Mouse (Mus musculus) left cerebral cortex, postnatal 36 days (tissue): Measurements from ENCODE around the gene Pigr. TPM values are rescaled to one million over a fixed set of nuclear protein-coding genes. Genes with fewer than 3 reads are reported as not detected.
A peak's percentile ranks its signal among the peaks of the same experiment; 100 is the strongest.

Experiments used
- DNase-seq, 2 experiments: peaks; one replicate each; pipeline ENCODE4 v3.0.0; 2021 to 2022; ENCODE audit warnings: low spot score in 2 of 2, mixed read lengths in 1 of 2
- intact Hi-C: fragments of 180-260 bp; cut with DNase I; formaldehyde crosslinking; loops from one replicate; pipeline ENCODE4 v1.15.1; 2025
- total RNA-seq, 2 experiments: library from RNA; stranded (reverse); gene quantifications; 2 replicates each; pipeline ENCODE4 v1.2.3; 2021

Pigr gene
- not detected for total RNA-seq

DNA sequence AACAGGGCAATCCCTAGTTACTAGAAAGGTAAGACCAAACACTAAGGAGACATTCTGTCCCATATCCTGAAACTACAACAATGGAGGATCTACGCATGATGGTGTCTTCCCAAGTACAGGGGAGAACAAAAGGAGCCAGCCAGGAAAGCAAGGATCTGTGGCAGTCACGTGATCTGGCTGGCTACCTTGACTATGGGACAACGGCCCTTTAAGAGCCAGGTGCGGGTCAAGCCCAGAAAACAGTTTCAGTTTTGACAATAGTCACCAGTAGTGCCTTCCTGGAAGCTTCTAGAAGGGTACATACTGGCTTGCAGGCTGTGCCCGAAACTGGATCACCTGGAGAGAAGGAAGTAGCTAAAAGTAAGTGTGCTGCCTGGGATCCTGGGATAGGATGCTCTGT lies at the start of gene Pigr:
Gene Pigr (plus strand): TSS at position 237 of the 400 bp plus-strand sequence.
- intact Hi-C loops, result no loop called here
- no peak for DNase-seq

DNA sequence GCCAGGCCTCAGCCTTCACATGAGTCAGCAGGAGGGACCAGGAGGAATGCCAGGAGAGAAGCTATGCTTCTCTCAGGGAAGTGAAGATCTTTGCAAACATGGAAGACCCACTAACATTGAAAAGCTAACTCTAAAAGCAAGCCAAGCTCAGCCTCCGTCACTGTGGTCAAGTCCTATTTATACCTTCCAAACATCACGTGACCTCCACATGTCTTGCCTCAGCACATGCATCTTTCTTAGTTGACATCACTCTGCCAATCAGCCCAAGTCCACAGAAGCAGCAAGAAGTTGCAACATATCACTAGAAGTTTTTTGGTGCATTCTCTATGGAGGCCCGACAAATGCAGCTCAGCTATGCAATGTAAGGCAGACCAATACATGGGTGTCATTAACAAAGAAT lies 46.6 kb upstream of the Pigr start:
- intact Hi-C loops, result loop anchor here (5.0 to 10.0 kb wide), 2 partner anchors 85 to 233 kb away; no protein-coding TSS in a partner anchor

GRCm38 (mm10) chr1:130784054-130784453 lies 42.4 kb upstream of the Pigr start:
- intact Hi-C loops, result loop anchor here (5.0 kb wide), 1 partner anchor 237 kb away; no protein-coding TSS in a partner anchor
- DNase-seq, result no peak

More for the DNA sequence above, 46.6 kb upstream of the Pigr start:
- DNase-seq, result no peak

DNA sequence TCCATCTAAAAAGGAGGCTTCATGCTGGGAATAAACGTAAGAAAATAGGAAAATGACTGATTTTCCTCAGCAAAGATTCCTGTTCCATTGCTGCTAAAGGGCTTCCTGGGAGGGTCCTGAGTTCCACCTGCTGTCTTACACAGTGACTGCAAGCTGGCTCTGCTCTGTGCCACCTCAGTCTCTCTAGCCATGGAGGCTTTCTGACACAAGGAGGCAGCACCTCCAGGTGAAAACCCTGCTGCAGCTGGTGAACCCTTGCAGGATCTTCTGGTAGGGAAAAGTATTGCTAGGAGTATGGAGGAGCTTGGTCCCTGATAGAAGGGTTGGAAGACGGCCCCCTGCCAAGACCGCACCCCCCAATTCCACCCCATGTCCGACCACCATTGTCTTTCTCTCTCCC lies 39.5 kb upstream of the Pigr start:
- intact Hi-C loops, result no loop called here

GRCm38 (mm10) chr1:130789512-130790451 lies 36.7 kb upstream of the Pigr start:
- intact Hi-C loops, result no loop called here
- DNase-seq, result no peak

More for the DNA sequence above, 39.5 kb upstream of the Pigr start:
- no peak for DNase-seq

- DNase-seq, result no peak
- intact Hi-C loops, result loop anchor here (5.0 kb wide), 2 partner anchors 257 to 477 kb away; no protein-coding TSS in a partner anchor
Observed at GRCm38 (mm10) chr1:130795331-130795730, 31.2 kb upstream of the Pigr start.

DNA sequence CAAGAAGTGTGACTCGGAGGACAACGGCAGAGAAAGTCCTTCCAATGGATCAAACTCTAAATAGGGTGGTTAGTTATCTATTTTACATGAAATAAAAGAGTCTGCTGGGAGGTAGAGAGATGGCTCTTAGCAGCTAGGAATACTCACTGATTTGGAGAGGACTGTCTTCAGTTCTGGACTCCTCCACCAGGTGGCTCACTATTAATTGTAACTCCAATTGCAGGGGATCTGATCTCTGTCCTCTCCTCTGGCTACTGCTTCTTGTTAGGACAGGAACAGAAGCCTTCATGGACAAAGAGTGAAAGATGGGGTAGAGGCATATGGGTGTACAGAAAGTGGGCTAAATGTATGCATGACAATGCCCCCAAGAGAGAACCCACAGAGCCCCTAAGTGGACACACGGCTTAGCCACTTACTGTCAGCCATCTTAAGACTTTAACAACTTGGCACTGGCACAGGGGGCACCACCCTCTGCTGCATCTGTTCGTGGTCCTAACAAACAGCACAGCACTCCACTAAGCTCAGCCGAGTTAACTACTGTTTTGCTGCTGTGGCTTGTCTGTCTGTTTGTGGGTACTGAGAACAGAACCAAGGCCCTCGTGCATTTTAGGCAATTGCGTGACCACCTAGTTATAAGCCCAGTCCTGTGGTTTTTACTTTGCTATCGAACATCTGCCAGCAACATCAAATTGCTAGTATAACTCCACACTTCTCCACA lies 29.4 kb upstream of the Pigr start:
- DNase-seq, result peak; percentile 10 to 31
- intact Hi-C loops, result loop anchor here (5.0 kb wide), 2 partner anchors 255 to 475 kb away; no protein-coding TSS in a partner anchor

DNA sequence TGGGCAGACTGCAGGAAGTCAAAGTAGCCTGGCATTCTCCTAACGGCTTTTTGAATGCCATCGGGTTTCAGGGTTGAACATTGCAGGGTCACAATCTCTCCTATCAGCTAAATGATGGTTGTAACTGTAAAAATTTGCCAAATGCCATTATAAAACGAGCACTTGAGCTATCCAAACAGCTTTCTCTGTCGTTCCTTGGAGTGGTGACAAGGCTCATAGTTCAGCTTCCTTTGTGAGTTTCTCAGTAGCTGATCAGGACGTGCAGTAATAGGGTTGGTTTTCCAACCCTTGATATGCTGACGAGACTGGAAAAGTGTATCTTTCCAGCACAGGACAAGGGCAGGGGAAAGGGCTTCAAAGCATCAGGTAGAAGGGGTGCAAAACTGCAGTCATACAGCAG lies 28.4 kb upstream of the Pigr start:
- no peak for DNase-seq
- intact Hi-C loops, result loop anchor here (5.0 kb wide), 2 partner anchors 254 to 474 kb away; no protein-coding TSS in a partner anchor

GRCm38 (mm10) chr1:130798551-130798950 lies 27.9 kb upstream of the Pigr start:
- DNase-seq, result no peak
- intact Hi-C loops, result loop anchor here (5.0 kb wide), 2 partner anchors 254 to 474 kb away; no protein-coding TSS in a partner anchor

DNA sequence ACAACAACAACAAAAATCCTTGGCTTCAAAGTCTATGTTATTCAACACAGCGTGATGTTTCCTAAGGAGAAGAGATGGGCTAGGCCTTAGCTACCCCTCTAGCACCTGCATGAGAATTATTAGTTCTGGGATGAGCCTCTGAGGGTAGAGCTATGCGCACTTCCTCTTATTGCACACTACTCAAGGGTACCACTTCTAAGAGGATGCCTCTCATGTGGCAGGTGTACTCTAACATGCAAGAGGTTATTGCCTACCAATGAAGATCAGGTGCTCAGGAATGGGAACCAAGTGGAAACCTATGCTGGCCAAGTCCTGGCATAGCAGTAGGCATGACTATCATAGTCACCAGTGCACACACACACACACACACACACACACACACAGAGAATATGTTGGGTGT lies 27.1 kb upstream of the Pigr start:
- intact Hi-C loops, result loop anchor here (5.0 kb wide), 2 partner anchors 253 to 473 kb away; no protein-coding TSS in a partner anchor
- DNase-seq, result no peak

- DNase-seq, result no peak
- intact Hi-C loops, result no loop called here
Observed at GRCm38 (mm10) chr1:130800602-130801001, 25.9 kb upstream of the Pigr start, which contains the start of gene Fcamr. Gene Fcamr, plus strand, starts transcription at chr1:130800902.

DNA sequence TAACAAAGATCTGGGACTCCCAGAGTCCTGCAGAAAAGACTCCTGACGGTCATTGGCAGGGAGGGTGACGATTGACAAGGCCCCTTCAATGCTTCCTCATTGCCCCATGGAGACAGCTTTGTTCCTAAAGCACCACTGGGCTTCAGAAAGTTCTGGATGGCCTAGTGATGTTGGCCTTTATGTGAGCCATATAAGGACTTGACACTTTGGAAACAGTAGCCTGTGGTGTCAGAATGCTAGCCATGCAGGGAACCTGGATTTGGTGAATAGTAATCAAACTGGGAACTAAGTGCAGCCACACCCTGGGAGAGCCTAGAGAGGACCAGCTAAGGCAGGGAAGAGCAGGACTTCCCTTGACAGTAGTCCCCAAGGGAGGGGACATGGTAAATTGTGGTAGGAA lies 25.0 kb upstream of the Pigr start:
- intact Hi-C loops, result no loop called here
- DNase-seq, result no peak

- no peak for DNase-seq
- intact Hi-C loops, result no loop called here
Observed at GRCm38 (mm10) chr1:130802976-130803375, 23.5 kb upstream of the Pigr start.

GRCm38 (mm10) chr1:130804279-130804678 lies 22.2 kb upstream of the Pigr start:
- intact Hi-C loops, result no loop called here
- DNase-seq, result no peak

DNA sequence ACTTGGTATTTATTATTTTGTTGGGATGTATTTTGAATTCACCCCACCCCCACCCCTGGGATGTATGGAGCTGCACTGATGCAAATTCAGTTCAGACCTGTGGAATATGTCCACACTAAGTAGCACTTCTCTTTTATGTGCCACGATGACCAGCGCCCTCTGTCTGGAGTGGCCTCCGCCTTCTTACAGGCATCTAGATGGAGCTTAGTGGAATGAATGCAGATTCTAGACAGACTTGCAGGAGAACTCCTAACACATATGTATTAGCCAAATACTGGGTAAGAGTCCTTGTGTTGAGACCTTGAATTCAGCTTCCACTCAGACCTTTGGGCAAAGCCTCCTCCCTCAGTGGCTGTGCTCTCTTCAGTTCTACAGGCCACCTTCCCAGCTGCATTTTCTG lies 15.6 kb upstream of the Pigr start:
- intact Hi-C loops, result no loop called here
- no peak for DNase-seq

DNA sequence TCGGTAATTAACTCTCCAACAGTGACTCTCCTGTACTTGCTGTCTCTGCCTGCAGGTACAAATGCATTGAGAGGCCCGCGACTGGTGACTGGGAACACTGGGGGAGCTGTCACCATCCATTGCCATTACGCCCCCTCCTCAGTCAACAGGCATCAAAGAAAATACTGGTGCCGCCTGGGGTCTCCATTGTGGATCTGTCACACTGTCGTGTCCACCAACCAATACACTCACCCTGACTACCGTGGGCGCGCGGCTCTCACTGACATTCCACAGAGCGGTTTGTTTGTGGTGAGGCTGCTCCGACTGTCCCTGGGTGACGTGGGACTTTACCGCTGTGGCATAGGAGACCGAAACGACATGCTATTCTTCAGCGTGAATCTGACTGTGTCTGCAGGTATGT lies 15.2 kb upstream of the Pigr start:
- intact Hi-C loops, result no loop called here
- DNase-seq, result no peak

DNA sequence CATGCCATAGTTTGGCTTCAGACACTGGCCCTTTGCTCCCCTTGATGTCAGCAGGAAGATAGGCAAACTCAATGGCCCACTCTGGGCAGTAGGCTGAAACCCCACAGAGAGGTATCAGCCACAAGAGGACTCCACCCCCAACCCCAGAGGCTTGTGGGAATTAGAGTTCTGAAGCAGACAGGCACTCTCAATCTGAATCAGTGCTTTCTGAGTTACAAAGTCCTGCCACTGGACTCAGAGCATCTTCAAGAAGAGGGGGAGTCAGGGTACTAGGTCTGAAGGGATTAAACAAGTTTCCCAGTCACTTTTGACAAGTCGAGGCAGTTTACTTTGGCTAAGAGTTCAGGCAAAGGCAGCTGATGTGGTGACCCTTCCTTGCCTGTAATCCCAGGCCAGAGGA lies 6.7 kb upstream of the Pigr start:
- intact Hi-C loops, result no loop called here
- no peak for DNase-seq

DNA sequence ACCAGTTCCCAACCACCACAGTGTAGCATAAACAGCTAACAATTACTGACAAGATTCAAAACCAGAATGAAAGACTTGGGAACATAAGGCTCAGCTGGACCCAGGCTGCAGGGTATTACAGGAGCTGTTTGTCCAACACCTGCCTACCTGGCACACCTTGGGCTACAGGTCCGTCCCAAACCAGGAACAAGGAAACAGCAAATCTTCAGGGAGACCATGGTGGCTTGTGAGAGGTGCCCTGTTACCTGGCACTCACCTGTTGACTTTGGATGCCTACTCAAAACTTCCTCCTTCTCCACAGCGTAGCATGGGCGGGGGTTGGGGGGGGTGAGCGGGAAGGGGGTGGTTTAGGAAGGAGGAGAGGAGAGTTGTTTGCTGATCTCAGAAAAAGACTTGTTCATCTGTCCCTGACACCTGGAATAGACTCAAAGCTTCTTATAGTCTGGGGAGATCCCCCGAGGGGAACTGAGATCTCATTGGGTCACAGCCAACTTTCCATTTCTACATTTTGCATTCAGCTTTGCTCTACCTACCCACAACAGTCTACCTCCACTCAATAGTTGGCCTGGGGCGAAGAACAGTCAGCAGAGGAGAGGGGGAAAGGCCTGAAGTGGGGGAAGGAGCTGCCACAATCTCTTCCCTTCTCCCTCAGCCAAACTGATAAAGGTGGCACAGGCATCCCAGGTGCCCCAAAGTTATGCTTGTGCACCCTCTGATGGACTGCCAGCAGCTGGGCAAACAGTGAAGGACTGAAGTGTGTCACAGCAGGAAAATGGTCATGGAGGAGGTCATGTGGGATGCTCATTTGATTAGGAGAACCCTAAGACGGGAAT lies 6.0 kb upstream of the Pigr start:
- no peak for DNase-seq
- intact Hi-C loops, result no loop called here

- intact Hi-C loops, result no loop called here
- DNase-seq, result no peak
Observed at GRCm38 (mm10) chr1:130821149-130821471, 5.4 kb upstream of the Pigr start.
